Mouse (Mus musculus) thymus, postnatal 0 days (tissue): ENCODE data around the gene Rnf152. TPM values are rescaled to one million over a fixed set of nuclear protein-coding genes. Genes with fewer than 3 reads are reported as not detected.

Experiments used
- DNase-seq: peaks from one replicate; pipeline ENCODE4 v3.0.0-alpha.2; 2015; ENCODE audit warnings: low spot score
- polyA plus RNA-seq: library from polyadenylated mRNA; unstranded; fragments of >200 nt; fragmentation: Nextera tagmentation; extraction: Ambion mirVana; gene quantifications from 2 replicates; pipeline ENCODE4 v1.2.1, GENCODE M21; 2015

Rnf152 gene
- polyA plus RNA-seq, 1 experiment from 2014 or later, result 0.09 TPM

DNA sequence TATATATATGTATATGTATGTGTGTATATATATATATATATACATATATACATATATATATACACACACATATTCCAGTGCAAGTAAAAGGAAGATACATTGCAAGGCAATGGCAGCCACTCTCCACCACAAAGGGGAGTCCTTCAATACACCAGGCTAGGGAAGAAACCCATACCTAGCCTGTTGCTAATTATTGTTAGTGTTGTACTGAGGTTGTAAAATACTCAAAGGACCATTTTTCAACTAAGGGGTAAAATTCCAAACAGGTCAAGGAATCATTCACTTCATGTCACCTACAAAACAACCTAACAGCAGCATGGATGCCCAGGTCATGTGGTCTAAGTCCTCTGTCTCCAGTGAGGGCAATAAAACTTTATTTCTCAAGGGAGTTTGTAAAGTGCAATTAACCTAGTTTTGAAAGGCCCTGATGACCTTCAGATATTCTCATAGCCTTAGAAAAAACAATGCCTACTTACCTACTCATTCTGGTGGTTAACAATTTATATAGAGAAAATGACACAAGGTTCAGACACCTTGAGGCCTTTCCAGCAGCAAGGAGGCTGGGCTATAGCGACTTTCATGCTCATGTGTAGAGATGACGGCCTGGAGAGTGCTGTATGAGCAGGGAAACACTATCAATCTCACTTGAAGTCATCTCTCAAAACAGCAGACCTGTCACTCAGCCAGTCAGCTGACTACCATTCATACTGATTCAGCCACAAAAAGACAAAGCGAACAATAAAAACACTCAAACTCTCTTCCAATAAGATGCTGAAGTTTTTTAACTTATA is 42.3 kb downstream of the Rnf152 start:
- no peak for DNase-seq

GRCm38 (mm10) chr1:105312601-105312901 is 44.0 kb downstream of the Rnf152 start:
- no peak for DNase-seq

DNA sequence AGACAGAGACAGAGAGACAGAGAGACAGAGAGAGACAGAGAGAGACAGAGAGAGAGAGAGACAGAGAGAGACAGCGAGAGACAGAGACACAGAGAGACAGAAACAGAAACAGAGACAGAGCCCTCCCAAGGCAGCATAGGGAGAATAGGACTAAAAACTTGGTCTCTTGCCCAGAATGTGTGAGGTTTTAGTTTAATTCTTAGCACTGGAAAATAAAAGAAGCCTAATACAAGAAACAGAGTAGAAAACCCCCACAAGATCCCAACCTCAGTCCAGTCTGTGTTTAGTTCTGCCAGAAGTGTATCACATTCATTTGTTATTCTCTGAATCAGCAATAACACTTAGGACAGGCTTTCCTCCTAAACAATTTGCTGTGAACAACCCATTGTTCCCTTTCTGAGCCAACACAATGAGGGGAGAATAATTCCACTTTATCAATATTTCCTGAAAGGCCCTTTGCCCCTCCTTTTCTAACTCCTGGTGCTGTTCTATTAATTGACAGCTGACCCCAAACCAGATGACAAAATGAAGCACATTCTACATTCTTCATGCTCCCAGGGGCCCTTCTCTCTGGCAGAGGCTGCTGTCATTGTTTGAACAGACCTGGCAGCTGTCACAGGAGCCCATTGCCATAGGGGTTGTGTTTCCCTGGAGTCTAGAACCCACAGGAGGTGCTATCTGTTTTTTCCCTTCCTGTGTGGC is 44.5 kb downstream of the Rnf152 start:
- DNase-seq, result no peak

- DNase-seq, result no peak
These were observed 54.3 kb downstream of the Rnf152 start for GRCm38 (mm10) chr1:105302164-105302563.

- no peak for DNase-seq
These were observed 54.7 kb downstream of the Rnf152 start for GRCm38 (mm10) chr1:105301764-105302163.

- DNase-seq, result no peak
These were observed 64.7 kb downstream of the Rnf152 start for GRCm38 (mm10) chr1:105291859-105292258.

DNA sequence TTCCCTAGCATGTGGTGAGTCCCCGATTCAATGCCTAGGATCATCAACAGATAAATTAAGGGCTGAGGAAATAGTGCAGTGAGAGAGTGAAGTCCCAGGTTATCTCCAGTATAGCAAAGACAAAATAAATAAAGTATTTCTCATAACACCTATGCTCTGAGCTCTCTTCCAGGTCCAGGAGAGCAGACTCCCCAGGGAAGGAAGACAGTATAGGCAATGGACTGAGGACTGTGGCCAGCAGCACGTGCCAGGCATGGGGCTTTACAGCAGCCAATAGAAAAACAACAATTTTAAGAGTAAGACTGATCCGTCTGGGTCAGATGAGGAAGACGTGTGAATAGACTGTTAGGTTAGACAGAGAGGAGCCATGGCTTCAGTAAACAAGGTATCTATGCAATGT is 69.0 kb downstream of the Rnf152 start:
- no peak for DNase-seq

DNA sequence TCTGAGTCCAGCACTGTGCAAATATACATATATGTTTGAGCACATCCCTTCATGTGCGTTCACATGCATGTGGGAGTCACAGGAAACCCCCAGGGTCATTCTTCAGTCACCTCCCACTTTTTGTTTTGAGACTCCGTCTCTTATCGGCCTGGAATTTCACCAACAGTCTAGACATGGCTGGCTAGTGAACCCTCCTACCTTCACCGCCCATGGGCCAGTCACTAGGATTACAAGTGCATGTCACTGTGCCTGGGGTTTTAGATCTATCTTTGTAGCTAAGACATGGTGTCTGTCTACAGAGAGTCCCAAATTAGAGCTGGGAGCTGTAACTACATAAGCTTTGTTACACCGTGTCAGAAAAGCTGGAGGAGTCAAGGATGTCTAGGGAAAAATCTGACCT is 69.6 kb downstream of the Rnf152 start:
- no peak for DNase-seq

DNA sequence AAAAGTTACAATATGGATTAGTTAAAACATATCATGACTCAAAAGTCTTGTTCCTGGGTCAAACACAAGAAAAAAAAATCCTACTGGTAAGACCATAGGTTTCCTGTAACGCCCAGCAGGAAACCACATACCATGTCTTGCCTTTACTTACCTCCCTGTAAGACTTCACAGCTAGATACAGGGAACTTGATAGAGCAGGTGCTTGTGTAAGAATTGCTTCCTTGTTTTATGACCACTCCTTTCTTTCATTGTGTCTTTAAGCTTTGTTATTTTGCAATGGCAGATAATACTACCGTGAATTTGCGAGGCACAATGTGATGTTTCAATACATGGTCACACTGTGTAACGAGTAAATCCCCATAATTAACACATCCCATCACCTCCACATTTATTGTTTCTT is 71.5 kb downstream of the Rnf152 start:
- no peak for DNase-seq

GRCm38 (mm10) chr1:105284116-105284515 is 72.4 kb downstream of the Rnf152 start:
- DNase-seq, result no peak

GRCm38 (mm10) chr1:105281277-105281676 is 75.2 kb downstream of the Rnf152 start:
- no peak for DNase-seq

DNA sequence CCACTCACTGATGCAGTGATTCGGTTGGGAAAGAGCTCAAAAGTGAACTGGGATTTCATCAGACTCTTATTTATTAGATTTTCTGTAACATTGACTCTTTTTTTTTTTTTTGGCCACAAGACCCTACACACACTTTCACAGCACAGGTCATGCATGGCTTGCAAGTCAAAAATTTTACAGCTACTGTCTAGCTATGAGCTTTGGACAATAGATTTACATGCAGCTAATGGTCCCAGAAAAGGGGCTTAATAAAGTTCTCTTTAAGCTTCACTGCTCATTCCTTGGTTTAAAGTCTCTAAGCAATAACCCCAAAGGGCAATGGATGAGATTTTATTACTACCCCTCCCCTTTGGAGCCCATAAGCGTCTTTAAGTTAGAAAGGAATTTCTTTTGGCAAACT is 76.3 kb downstream of the Rnf152 start:
- DNase-seq, result no peak

DNA sequence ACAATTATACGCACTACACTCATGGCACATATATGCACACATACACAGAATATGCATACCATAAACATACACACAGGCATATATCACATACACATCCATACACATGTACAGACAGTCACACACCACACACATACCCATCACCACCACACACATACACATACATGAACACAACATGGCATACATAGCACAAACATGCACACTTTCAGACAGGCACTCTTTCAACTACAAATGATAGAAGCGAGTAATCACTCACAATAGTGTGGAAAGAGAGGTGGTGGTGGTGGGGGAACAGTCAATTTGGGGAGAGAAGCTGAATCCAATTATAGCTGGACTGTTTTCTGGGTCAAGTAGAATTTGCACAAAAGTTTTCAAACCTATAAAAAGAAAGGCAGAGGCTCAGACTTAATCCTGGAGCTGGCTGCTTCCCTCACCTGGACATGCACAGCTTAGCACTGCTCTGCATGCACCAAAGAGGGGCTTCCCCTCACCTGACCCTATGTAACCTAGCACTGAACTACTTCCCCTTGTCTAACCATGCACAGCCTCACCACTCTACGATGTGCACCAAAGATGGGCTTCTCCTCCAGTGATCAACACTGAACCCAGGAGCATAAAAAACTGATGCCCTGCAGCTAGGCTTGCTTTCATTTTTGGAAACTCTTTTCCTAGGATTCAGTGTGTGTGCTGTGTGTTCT is 81.9 kb downstream of the Rnf152 start:
- DNase-seq, result no peak

GRCm38 (mm10) chr1:105271104-105271503 is 85.4 kb downstream of the Rnf152 start:
- no peak for DNase-seq

GRCm38 (mm10) chr1:105263283-105264033 is 93.1 kb downstream of the Rnf152 start:
- no peak for DNase-seq

- no peak for DNase-seq
These were observed 96.3 kb downstream of the Rnf152 start for GRCm38 (mm10) chr1:105260200-105260599.

GRCm38 (mm10) chr1:105257199-105257598 is 99.3 kb downstream of the Rnf152 start:
- no peak for DNase-seq

DNA sequence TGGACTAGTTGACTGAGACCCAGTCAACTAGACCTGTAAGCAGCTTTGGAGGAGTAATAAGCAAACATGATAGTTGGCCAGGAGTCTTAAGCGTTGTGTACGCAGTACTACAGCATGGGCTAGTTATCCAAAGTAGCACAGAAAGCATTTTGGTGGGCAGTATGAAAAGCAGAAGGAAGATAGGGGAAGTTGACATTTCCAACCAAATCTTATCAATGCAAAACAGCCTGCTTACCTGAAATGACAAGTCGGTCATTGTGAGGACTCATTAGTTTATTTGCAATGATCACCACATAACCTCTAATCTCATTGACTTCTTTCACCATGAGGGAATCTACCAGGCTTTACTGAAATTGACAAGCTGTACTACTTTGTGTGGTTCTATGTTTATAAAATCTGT is 107.3 kb downstream of the Rnf152 start:
- DNase-seq, result no peak

GRCm38 (mm10) chr1:105246651-105247050 is 109.9 kb downstream of the Rnf152 start:
- DNase-seq, result no peak

DNA sequence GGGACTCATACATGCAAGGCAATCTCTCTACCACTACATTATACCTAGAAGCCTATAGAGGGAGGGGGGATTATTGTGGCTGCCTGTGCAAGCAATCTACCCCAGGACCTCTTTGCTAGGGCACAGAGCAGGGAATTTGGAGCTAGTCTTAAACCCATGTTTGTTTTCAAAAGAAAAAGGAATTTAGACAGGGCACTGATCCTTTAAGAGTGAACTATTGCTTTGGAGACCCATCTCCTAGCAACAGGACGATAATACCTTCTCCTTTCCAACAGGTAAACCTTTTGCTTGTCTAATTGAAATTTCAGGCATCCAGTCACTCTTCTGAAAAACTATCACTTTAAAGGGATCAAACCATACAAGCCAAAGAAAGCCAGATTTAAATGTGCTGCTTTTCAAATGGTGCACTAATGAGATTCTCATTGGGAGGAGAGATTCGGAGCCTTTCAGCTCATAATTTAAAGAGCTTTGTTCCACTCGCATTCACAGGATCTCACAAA is 110.4 kb downstream of the Rnf152 start:
- DNase-seq, result no peak

DNA sequence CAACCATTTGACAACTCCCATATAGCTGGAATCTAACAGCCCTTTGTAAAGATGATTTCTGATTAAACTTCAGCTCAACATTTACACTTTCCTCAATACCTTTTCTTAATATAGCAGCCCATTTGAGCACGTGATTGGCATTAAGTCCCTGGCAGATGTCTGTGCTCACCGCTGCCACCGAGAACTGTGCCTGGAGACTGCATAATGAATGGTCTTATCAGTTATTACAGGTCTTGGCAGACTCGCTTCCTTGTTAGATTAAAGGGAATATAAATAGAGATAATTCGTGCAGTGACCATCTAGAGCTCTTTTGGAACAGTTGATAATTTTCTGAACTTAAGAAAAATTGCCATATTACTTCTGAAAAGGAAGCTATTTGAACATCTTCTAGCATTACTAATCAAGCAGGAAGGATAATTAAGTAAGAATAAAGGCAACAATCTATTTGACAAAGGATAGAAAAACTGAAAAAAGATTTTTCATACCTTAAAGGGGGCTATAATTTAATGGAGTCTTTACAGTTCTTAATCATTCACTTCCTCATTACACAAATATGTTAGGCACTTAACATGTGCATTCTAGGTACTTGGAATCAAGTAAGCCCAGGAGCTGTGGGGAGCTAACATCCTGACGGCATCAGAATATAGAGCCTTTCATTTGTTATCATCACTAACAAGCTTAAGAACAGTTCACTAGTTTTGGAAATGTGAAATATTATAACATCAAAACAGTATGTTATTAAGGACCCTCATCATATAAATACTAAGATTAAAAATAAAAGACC is 113.0 kb downstream of the Rnf152 start:
- DNase-seq, result no peak
